28 mouse cellular contexts compared by ENCODE assay signal in the genomic region with DNA sequence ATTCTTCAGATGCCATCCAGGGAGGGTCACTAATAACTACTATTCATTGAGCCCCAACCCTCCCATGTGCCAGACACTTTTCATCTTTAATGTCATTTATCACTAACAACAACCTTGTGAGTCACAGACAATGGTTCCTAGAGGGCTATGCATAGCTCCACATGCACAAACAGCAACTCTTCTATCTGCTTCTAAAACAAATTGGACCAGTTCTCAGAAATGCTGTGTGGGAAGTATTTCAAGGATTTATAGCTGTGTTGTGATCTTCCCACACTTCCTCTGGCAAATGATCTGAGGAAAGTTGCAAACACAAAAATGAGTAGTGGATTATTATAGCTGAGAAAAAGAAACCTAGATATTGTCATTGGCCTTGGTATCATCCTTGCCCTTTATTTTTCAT.
"Had no signal": no experiment of that assay in that cellular context is flagged by ENCODE, and none has a peak within 500 bp of the region (broad histone marks: within the 10 kb centered on the region; RNA-seq: fewer than 3 reads in every experiment).

No protein-coding gene starts in this region.

- H3K27me3 ChIP-seq: heart, embryonic 13.5 days; heart, embryonic 15.5 days; hindbrain, embryonic 13.5 days; hindbrain, embryonic 15.5 days; limb, embryonic 12.5 days; liver, embryonic 13.5 days; liver, embryonic 15.5 days had no signal

- H3K27ac ChIP-seq: heart, adult 2 months; heart, embryonic 13.5 days; heart, embryonic 15.5 days; hindbrain, embryonic 13.5 days; hindbrain, embryonic 15.5 days; hindbrain, postnatal 0 days; limb, embryonic 10.5 days; limb, embryonic 12.5 days; liver, embryonic 13.5 days; liver, embryonic 15.5 days had no signal

- DNase-seq: gastrocnemius, postnatal 10 days; gastrocnemius, postnatal 36 days; heart, adult 11 months; heart, adult 2 months; heart, postnatal 14 days; heart, postnatal 36 days; kidney, adult 18-20 months; kidney, adult 8-10 months; kidney, postnatal 10 days; kidney, postnatal 25 days; kidney, postnatal 4 days; layer of hippocampus, adult 9-11 months; layer of hippocampus, postnatal 36 days; liver; liver, embryonic 13.5 days; liver, postnatal 0 days; lung, adult 2 months had no signal

- H3K4me3 ChIP-seq: heart, adult 2 months; heart, embryonic 13.5 days; heart, embryonic 15.5 days; hindbrain, embryonic 13.5 days; hindbrain, embryonic 15.5 days; limb, embryonic 10.5 days; limb, embryonic 12.5 days; liver, embryonic 13.5 days; liver, embryonic 15.5 days had no signal

- H3K9me3 ChIP-seq: heart, embryonic 13.5 days; heart, embryonic 15.5 days; hindbrain, embryonic 13.5 days; hindbrain, embryonic 15.5 days; limb, embryonic 10.5 days; limb, embryonic 12.5 days; liver, embryonic 13.5 days; liver, embryonic 15.5 days had no signal

- H3K4me2 ChIP-seq: heart, embryonic 11.5 days; heart, embryonic 13.5 days; heart, embryonic 15.5 days; hindbrain, embryonic 13.5 days; hindbrain, embryonic 15.5 days; limb, embryonic 12.5 days; liver, embryonic 11.5 days; liver, embryonic 13.5 days; liver, embryonic 15.5 days had no signal

- H3K9ac ChIP-seq: heart, embryonic 13.5 days; heart, embryonic 15.5 days; hindbrain, embryonic 13.5 days; hindbrain, embryonic 15.5 days; limb, embryonic 12.5 days; liver, embryonic 13.5 days; liver, embryonic 15.5 days; liver, postnatal 0 days had no signal

- H3K4me1 ChIP-seq: heart, embryonic 13.5 days; heart, embryonic 15.5 days; hindbrain, embryonic 13.5 days; hindbrain, embryonic 15.5 days; limb, embryonic 10.5 days; limb, embryonic 12.5 days; liver, embryonic 13.5 days; liver, embryonic 15.5 days had no signal

- ATAC-seq: hindbrain, postnatal 0 days; intestine, postnatal 0 days; liver, postnatal 0 days had no signal

- H3K36me3 ChIP-seq: heart, embryonic 13.5 days; heart, embryonic 15.5 days; hindbrain, embryonic 13.5 days; hindbrain, embryonic 15.5 days; limb, embryonic 10.5 days; limb, embryonic 12.5 days; liver, embryonic 13.5 days; liver, embryonic 15.5 days had no signal
